Mouse (Mus musculus) gastrocnemius, postnatal 10 days (tissue): ENCODE data around the gene Dohh. TPM values are rescaled to one million over a fixed set of nuclear protein-coding genes. Genes with fewer than 3 reads are reported as not detected.
A peak's percentile ranks its signal among the peaks of the same experiment; 100 is the strongest.

Experiments
- DNase-seq: peaks from one replicate; pipeline ENCODE4 v3.0.0; 2021; ENCODE audit warnings: mixed read lengths
- total RNA-seq, 2 experiments: library from RNA; stranded (reverse); gene quantifications; 2 replicates each; pipeline ENCODE4 v1.2.3; 2021

Gene Dohh
- total RNA-seq, 2 experiments from 2014 or later, result 40.3 to 46.7 TPM

DNA sequence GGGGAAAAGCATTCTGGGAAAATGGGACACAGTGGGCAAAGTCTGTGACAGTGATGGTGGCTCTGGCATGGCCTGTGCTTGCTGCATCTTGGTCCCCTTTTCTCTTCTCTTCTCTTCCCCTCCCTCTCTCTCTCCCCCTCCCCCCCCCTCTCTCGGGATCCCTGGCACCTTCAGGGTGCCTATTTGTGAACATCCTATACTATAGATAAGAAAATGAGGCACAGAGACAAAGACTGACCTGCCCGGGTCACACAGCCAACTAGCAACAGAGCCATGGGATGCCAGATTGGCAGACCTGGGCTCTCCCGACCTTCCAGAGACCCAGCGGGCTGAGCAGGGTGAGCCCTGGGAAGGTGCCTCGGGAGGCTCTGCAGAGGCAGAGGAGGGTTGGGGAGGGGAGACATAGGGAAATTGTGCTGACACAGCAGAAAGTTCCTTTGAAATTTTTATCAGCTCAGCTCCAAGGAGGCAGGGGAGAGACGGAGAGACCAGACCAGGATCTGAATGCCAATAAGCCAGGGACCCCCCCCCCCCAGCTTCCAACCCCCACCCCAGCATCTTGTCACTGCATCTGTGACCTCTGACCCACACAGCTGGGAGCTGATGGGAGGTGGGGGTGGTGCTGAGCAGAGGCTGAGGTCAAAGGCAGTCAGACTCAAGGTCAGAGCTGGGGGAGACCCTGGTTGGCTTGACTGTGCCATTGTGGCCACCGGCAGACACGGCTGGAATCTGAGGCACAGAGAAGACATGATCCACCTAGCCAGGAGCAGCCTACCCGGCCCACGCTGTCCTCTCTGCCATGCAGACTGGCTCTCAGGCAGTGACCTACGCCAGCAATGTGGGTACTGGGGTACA is 34.2 kb downstream of the Dohh start:
- no peak for DNase-seq

DNA sequence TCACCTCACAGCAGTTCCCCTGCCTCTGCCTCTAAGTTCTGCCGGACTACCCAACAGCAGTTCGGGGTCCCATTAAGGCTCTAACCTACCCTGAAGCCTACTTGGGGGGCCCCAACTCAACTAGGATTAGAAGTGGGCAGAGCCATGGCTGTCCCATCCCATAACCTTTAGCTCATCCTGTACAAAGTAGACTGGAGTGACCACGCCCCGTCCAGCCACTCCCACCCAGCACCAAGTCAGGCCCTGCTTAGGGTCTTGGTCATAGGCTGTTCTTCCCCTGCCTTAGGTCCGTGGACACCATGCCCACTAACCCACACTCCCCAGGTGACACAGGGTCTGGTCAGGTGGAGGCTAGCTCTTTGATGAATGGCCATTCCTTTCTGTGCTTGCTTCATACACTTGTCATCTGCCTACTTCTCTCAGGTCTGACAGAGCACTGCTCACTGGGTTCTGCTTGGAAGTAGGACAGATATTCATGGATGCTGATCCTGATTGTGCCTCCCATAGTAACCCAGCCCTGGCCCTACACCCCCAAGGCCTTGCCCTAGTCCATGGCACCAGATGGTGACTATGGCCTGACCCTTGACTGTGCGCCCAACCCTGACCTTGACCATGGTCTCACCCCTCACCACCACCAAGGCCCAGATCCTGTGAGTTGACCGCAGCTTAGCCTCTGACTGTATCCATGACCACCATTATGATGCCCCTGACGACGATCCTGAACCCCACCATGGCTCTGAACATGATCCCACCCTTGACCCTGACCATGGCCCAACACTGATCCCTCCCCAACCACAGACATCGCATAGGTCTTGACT is 35.1 kb downstream of the Dohh start:
- DNase-seq, result peak; percentile 8

- DNase-seq, result peak; percentile 16
These were observed 36.1 kb downstream of the Dohh start for GRCm38 (mm10) chr10:81420191-81420767.

DNA sequence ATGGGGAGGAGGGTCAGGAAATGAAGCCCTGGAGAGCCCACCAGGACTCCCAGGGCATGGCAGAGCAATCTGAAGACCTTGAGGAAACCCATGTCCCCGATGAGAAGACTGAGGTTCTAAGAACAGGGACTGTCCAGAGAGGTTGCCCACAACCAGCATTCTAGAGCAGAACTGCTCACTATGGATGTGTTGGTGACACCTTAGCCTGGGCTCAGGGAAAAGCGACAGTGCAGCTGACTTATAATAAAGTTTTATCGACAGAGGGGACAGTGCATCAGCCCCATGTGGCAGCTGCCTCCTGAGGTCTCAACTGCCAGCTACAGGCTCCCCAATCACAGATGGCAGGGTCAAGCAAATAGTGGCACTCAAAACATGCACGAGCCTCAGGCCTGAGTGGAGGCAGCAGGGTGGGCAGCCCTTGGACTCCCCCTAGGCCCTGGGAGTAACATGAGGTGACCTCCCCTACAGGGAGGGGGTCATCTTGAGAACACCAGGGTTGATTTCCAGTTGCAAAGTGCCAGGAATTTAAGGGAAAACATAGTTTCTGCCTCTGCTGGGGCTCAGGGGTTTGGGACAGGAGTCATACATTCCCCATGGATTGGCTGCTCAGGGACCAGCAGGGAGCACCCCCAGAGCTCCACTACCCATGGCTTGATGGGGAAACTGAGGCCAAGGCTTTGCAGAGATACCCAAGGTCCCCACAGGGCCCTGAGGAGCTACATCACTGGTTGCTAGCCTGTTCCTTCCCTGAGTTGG is 37.0 kb downstream of the Dohh start:
- peak; percentile 9 for DNase-seq

DNA sequence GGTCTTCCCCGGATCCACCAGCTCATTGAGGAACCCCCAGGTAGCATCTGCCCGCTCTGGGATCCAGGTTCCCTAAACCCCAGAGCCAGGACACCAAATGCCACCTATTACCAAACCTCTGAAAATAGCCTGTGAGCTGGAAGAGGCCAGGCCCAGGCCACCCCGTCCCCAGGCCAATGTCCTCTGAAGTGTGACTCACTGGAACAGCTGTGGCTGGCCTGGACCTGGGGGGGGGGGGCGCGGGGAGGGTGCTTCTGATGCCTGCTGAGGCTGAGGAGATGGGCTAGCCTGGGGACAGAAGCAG is 37.5 kb downstream of the Dohh start:
- DNase-seq, result peak; percentile 40

- peak; percentile 27 for DNase-seq
These were observed 38.0 kb downstream of the Dohh start for GRCm38 (mm10) chr10:81422191-81422590.

DNA sequence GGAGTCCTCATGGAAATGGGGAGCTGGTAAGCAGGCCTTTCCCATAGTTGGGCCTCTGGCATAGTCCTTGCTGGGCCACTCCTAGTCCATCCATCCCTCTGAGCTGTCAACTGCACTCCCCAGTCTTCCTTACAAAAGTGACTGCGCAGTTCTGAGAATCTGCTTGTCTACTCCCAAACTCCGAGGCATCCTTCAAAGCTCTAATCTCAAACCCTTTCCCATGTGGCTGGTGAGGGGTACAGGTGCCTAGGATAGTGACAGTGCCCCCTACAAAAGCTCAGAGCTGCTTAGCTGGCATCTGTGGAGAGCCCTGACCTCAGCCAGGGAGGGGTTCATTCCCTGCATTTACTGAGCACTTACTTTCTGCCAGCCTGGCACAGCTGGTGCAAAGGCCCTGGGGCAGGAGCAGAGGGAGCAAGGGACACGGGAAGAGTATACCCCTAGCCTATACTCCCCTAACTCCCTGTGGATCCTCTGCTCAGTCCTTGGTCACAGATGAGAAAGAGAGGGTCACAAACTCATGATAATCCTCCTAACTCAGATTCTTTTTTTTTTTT is 38.5 kb downstream of the Dohh start:
- no peak for DNase-seq

DNA sequence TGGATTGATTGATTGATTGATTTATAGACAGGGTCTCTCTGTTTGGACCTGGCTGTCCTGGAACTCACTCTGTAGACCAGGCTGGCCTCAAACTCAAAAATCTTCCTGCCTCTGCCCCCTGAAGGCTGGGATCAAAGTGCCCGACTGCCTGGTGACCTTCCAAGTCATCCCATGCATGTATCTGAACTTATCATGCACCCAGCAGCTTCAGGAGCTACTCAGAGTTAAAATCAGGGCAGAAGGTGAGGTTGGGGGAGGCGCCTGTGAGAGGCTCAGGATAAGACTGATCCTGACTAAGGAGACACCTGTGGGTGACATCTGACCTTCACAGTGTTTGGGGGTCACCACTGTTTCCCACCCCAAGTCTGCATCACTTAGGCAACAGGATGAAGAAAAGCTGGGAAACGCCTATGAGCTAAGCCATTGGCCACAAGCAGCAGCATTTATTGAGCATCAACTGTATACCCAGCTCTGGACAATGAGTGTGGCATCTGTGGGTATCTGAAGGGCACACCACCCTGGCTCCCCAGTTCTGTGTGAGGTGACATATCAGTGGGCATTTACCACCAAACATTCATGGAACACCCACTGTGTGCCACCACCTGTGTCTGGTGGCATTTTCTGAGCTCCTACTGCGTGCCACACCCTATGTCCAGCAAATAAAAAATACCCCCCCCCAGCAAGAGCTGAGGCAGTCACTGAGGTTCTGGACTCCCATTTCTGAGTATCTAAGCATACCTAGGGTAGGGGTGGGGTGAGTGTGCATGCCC is 39.4 kb downstream of the Dohh start:
- peak; percentile 15 for DNase-seq

DNA sequence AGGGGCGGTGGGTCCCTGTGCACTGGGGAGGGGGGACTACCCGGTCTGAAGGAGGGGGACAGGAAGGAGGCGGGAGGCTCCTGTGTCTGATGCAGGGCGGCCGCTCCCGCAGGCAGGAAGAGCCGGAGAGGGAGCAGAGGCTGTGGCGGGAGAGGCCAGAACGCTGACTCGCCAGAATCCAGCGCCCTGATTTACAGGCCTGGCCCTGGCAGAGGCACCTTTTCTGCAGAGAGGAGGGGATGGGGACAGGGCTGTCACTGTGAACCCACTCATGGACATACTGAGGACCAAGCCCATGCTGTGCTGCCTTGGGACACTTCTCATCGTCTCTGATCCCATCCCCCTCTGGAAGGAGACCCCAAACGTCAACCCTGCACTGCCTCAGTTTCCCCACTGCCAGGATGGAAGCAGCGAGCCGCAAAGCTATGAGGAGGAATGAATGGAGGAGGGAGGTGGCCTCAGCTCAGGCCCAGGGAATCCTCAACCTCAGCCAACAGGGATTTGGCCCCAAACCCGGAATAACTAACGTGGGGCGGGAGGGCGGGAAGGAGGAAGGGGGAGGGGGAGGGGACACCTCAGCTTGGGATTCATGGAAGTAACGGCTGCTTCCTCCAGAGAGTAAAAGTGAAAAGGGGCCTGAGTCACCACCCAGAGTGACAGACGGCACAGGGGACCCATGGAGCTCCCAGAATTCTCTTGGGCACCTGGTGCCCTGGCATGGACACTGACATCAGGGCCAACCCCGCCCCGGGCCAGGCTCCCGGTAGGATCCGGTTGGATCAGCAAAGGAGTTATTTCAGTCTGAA is 40.2 kb downstream of the Dohh start:
- peak; percentile 81 for DNase-seq

DNA sequence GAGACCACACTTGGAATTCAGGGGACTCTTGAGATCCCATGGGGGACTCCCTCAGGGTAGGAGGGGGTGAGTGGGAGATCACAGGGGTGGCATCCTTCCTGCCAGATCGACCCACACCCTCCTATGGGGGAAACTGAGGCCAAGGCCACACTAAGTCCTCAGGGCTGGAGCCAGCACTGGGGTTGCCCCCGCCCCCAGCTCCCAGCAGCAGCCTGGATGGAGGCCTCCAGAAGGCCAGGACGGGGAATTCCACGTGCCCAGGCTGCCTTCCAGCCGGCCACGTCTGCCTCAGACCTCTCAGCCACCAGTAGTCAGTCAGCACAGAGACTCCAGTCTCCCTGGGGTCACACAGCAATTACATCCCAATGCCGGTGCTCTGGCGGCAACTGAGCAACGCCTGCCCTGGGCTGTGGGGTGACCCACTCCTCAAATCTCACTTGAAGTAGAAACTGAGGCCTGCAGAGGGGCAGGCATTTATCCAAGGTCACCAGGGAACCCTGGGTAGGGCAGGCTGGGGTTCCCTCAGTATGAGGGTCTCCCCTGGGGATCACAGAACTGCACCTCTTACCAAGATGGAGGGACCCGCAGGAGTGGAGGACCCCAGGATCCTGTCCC is 41.1 kb downstream of the Dohh start:
- peak; percentile 70 for DNase-seq

DNA sequence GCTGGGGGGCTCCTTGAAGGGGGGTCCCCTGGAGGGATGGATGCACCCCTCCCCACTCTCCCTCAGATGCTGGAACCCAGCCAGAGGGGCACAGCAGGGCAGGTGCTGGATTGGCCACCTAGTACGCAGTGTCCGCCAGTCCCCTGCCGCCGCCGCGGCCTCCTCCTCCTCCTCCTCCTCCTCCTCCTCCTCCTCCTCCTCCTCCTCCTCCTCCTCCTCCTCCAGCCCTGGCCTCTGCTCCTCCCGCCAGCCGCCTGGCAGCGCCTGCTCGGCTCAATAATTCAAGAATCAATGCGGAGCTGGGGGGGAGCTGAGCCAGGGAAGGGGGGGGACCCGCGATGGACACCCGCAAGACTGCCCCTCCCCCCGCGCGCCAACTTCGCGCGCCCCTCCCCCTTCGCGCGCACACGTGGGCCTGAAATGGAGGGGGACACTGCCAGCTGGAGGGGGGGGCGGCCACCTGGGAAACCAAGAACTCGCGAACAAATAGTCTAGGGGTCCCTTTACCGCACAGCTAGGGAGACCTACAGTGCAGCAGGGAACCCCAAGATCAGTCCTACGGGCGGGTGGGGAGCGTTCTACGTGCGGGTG is 41.9 kb downstream of the Dohh start:
- DNase-seq, result peak; percentile 71

DNA sequence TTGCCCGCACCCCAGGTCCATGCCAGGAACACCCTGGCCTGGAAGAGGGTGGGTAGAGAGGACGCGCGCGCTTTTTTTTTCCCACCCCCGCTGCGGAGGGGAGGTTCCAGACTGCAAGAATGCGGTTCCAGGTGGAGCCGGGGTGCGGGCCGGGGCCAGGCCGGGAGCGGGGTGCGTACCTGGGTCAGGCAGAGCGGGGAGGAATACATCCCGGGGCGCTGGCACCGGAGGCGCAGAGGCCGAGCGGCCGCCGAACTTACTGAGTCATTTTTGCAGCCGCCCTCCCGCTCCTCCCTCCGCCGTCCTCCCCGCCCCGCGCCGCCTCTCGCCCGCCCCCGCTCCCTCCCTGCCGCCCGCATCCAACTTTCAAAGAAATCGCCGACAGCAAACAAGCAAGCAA is 42.7 kb downstream of the Dohh start:
- peak; percentile 78 for DNase-seq

- DNase-seq, result no peak
These were observed 43.1 kb downstream of the Dohh start for GRCm38 (mm10) chr10:81427327-81427726.

DNA sequence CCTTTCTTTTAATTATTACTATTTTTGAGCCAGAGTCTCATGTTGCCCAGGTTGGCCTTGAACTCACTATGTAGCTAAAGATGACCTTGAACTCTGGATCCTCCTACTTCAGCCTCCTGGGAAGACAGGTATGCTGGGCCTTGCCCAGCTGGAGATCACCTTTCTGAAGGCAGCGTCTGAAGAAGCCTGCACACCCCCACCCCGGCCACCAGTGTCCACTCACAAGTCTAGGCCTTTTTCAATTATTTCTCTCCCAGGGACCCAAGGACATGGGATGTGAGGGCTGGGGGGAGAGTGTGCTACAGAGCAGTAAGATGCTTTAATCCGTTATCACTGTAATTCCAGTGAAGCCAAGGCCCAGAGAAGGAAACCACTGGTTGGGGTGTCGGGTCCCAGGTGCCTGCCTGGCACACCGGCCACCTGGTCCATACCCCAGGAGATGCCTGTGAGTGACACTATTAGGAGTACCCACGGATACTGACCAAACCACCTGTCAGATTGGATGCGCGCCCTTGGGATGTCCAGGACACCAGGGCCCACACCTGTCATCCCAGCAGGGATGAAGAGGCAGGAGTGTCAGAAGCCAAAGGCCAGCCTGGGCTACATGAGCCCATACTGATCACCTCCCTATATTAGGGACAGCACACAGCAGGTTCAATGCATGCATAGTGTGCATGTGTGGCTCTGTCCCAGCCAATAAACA is 43.7 kb downstream of the Dohh start:
- DNase-seq, result peak; percentile 14

DNA sequence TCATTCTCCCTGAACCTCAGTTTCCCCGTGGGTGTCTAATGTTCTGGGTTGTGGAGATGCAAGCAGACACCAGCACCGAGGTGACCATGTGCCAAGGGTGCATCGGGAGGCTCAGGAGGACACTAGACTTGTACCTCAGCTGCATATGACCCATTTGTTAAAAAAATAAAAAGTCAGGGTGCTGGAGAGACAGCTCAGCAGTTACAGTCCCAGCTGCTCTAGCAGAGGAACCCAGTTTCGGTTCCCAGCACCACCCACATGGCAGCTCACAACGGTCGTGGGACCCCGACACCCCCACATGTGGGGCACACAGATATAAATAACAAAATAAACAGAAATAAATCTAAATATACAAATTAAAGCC is 44.3 kb downstream of the Dohh start:
- no peak for DNase-seq

- peak; percentile 8 for DNase-seq
These were observed 44.9 kb downstream of the Dohh start for GRCm38 (mm10) chr10:81429092-81429491.

DNA sequence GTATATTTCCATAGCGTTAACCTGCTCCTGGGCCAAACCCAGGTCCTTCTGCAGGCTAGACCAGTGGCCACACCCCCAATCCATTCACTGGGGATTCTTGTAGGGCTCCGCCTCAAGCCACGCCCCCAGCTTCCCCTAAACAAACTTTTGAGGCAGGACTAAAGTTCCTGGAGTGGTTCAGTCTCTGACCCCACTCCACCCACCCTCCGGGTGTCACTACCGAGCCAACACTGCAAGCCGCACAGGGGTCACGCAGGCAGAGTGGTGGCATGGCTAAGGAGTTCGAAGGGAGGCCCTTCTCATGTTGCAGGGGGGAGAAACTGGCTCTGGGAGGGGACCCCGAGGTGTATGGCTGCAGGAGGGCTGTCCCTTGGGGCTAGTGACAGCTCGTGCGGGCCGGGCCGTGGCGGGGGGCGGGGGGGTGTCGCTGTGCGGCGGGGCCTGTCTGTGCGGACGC is 45.4 kb downstream of the Dohh start:
- peak; percentile 79 for DNase-seq

DNA sequence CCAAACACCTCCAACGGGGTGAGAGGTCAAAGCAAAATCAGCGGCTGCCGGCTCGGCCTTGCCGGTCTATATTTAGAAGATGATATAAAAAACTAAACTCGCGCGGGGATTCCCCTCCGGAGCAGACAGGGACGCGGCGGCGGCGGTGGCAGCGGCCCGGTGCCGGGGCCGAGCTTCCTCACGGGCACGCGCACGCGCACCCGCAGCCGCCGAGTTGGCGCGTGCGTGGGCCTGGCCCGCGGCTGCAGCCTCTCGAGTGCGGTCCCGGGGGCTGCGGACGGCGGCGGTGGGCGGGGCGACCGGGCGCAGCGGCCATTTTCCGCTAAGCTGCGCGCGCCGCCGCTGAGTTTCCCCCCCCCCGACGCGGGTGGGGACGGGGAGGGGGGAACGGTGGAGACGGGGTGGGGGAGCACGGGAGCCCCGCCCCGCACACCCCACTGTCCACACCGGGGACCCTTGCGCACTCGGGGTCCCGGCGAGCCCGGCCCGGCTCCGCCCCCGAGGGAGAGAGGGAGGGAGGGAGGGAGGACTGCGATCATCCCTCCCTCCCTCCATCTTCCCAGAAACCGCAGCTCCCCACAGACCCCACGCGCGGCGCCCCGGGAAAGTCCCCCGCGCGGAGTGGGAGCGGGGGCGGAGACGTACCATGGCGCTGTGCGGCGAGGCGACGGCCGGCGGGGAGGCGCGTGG is 46.1 kb downstream of the Dohh start:
- DNase-seq, result peak; percentile 89
